ENCODE assay signal across 13 mouse cellular contexts in genomic region chr13:34100733-34101132, GRCm38 (mm10). TPM values are rescaled to one million over a fixed set of nuclear protein-coding genes. Genes with fewer than 3 reads are reported as not detected.
A peak's percentile ranks its signal among the peaks of the same experiment; 100 is the strongest.
DNase-seq lines count a peak whose midpoint lies in the region; ATAC-seq and TF ChIP-seq lines count a peak whose summit lies in the region.
"Had no signal": no experiment of that assay in that cellular context is flagged by ENCODE, and none has a peak within 500 bp of the region (broad histone marks: within the 10 kb centered on the region; RNA-seq: fewer than 3 reads in every experiment).

No protein-coding gene starts in this region.

- no peaks in the 10 kb centered on the region for H3K36me3 ChIP-seq in heart, embryonic 12.5 days
- no peaks in the 10 kb centered on the region for H3K36me3 ChIP-seq in stomach, embryonic 15.5 days
- H3K36me3 ChIP-seq in stomach, postnatal 0 days (ENCODE audit: control insufficient read depth, insufficient read depth, low read length): no peaks in the 10 kb centered on the region
- H3K36me3 ChIP-seq in liver, embryonic 14.5 days (replicated peaks; ENCODE audit: control insufficient read depth, insufficient read depth, low read depth): no peaks in the 10 kb centered on the region
- H3K36me3 ChIP-seq in kidney, embryonic 16.5 days (ENCODE audit: insufficient read depth, low read length): no peaks in the 10 kb centered on the region

- 0 out of 2 replicates have a peak overlapping the region, but pooled peaks have one; percentile 16 for H3K4me2 ChIP-seq in heart, embryonic 12.5 days
- no peak overlapping the region for H3K4me2 ChIP-seq in stomach, embryonic 15.5 days
- H3K4me2 ChIP-seq in stomach, postnatal 0 days (replicated peaks; ENCODE audit: low read depth): no peak overlapping the region
- peak overlapping the region; percentile 62 for H3K4me2 ChIP-seq in liver, embryonic 14.5 days (ENCODE audit: low read depth)
- H3K4me2 ChIP-seq in kidney, embryonic 16.5 days (replicated peaks; ENCODE audit: low read depth, low read length): no peak overlapping the region

- TF ChIP-seq CTCF in stomach, postnatal 0 days (IDR thresholded peaks at IDR 0.05; ENCODE audit: low read depth): no peak
- TF ChIP-seq CTCF in liver, embryonic 14.5 days (IDR thresholded peaks at IDR 0.05; ENCODE audit: low read depth): no peak

- H3K27me3 ChIP-seq in heart, embryonic 12.5 days (replicated peaks): no peaks in the 10 kb centered on the region
- no peaks in the 10 kb centered on the region for H3K27me3 ChIP-seq in stomach, embryonic 15.5 days (replicated peaks)
- no peaks in the 10 kb centered on the region for H3K27me3 ChIP-seq in stomach, postnatal 0 days (ENCODE audit: control insufficient read depth, insufficient read depth, low read length)
- H3K27me3 ChIP-seq in liver, embryonic 14.5 days (ENCODE audit: control insufficient read depth, insufficient read depth, low read length): no peaks in the 10 kb centered on the region
- H3K27me3 ChIP-seq in kidney, embryonic 16.5 days (ENCODE audit: insufficient read depth, low read length): no peaks in the 10 kb centered on the region

- no peaks in the 10 kb centered on the region for H3K9me3 ChIP-seq in heart, embryonic 12.5 days (replicated peaks)
- H3K9me3 ChIP-seq in stomach, embryonic 15.5 days: no peaks in the 10 kb centered on the region
- H3K9me3 ChIP-seq in stomach, postnatal 0 days (ENCODE audit: control insufficient read depth, low read length): no peaks in the 10 kb centered on the region
- H3K9me3 ChIP-seq in liver, embryonic 14.5 days (ENCODE audit: control insufficient read depth, low read length): peaks cover 3% of the 10 kb centered on the region; the same call in 1 of the 2 replicates
- peaks cover 2% of the 10 kb centered on the region; the same call in 1 of the 2 replicates for H3K9me3 ChIP-seq in kidney, embryonic 16.5 days (ENCODE audit: low read length)

- no peak for ATAC-seq in heart, embryonic 12.5 days (ENCODE audit: insufficient number of reproducible peaks, low FRiP score)
- peak; percentile 27; the same call in 1 of the 2 replicates for ATAC-seq in stomach, embryonic 15.5 days (ENCODE audit: insufficient read depth, low FRiP score, low read depth)
- no peak for ATAC-seq in stomach, postnatal 0 days (ENCODE audit: low FRiP score, low TSS enrichment)
- peak; percentile 93 for ATAC-seq in liver, embryonic 14.5 days (ENCODE audit: insufficient read depth)
- no peak for ATAC-seq in kidney, embryonic 16.5 days (ENCODE audit: low FRiP score, low TSS enrichment)

- H3K9ac ChIP-seq in heart, embryonic 12.5 days: no peak overlapping the region
- H3K9ac ChIP-seq in stomach, embryonic 15.5 days: no peak overlapping the region
- H3K9ac ChIP-seq in stomach, postnatal 0 days (ENCODE audit: low read length): no peak overlapping the region
- H3K9ac ChIP-seq in liver, embryonic 14.5 days (replicated peaks): peak overlapping the region; percentile 48
- no peak overlapping the region; the same call in 1 of the 2 replicates for H3K9ac ChIP-seq in kidney, embryonic 16.5 days (replicated peaks; ENCODE audit: low read length)

- TF ChIP-seq EP300 in stomach, postnatal 0 days (optimal IDR thresholded peaks at IDR 0.05): no peak
- TF ChIP-seq EP300 in liver, embryonic 14.5 days (IDR thresholded peaks at IDR 0.05; ENCODE audit: low read depth): peak; percentile 82

- peaks cover 19% of the 10 kb centered on the region for H3K4me1 ChIP-seq in heart, embryonic 12.5 days (replicated peaks)
- no peaks in the 10 kb centered on the region for H3K4me1 ChIP-seq in stomach, embryonic 15.5 days
- no peaks in the 10 kb centered on the region for H3K4me1 ChIP-seq in stomach, postnatal 0 days (replicated peaks; ENCODE audit: control insufficient read depth, insufficient read depth)
- H3K4me1 ChIP-seq in liver, embryonic 14.5 days (replicated peaks; ENCODE audit: control insufficient read depth in 2 of 2, insufficient read depth in 2 of 2, low read length in 1 of 2): peaks cover 19 to 20% of the 10 kb centered on the region in 2 experiments
- peaks cover 10% of the 10 kb centered on the region; the same call in 1 of the 2 replicates for H3K4me1 ChIP-seq in kidney, embryonic 16.5 days (ENCODE audit: insufficient read depth, low read length)

- no peak overlapping the region for H3K4me3 ChIP-seq in heart, embryonic 12.5 days
- no peak overlapping the region for H3K4me3 ChIP-seq in stomach, embryonic 15.5 days (replicated peaks)
- no peak overlapping the region for H3K4me3 ChIP-seq in stomach, postnatal 0 days (ENCODE audit: low read depth, low read length)
- peak overlapping the region in 1 of 2 experiments; percentile 37; a peak in 2 of 4 replicates for H3K4me3 ChIP-seq in liver, embryonic 14.5 days (ENCODE audit: insufficient read depth in 1 of 2, low read depth in 2 of 2, low read length in 2 of 2)
- no peak overlapping the region for H3K4me3 ChIP-seq in kidney, embryonic 16.5 days (ENCODE audit: low read length)

- H3K27ac ChIP-seq in heart, embryonic 12.5 days (ENCODE audit: poor library complexity, severe bottlenecking): no peak overlapping the region
- H3K27ac ChIP-seq in stomach, embryonic 15.5 days: no peak overlapping the region
- H3K27ac ChIP-seq in stomach, postnatal 0 days (replicated peaks): no peak overlapping the region
- peak overlapping the region; percentile 87 for H3K27ac ChIP-seq in liver, embryonic 14.5 days
- no peak overlapping the region for H3K27ac ChIP-seq in kidney, embryonic 16.5 days (ENCODE audit: low read length)
- H3K27ac ChIP-seq: macrophage had no signal

- 22% methylated on average over 3 of the region's 3 CpGs for WGBS in heart, embryonic 12.5 days
- WGBS in stomach, embryonic 15.5 days: 74% methylated on average over 3 of the region's 3 CpGs
- 72% methylated on average over 3 of the region's 3 CpGs for WGBS in stomach, postnatal 0 days
- 12% methylated on average over 3 of the region's 3 CpGs for WGBS in liver, embryonic 14.5 days (ENCODE audit: insufficient replicate concordance)
- 93% methylated on average over 3 of the region's 3 CpGs for WGBS in kidney, embryonic 16.5 days

- no peak for DNase-seq in heart, adult 8-10 months (ENCODE audit: low spot score)
- no peak for DNase-seq in stomach, postnatal 0 days (ENCODE audit: low spot score)
- DNase-seq in liver, embryonic 14.5 days (ENCODE audit: low read depth in 3 of 3, low spot score in 3 of 3): peak; percentile 61 to 68 (median 66)
- DNase-seq in adrenal gland, postnatal 10 days: no peak
- no peak for DNase-seq in cerebellum, postnatal 25 days
- DNase-seq: adrenal gland, postnatal 36 days; cerebellum, adult 18-20 months; gastrocnemius, postnatal 36 days; lung, adult 18-20 months had no signal

RNA-seq across cellular contexts. Expression of gene Tubb2a, which starts 22.9 kb away (rescaled TPM):
- polyA plus RNA-seq in heart, embryonic 12.5 days (2016; fragmentation: Nextera tagmentation; extraction: Ambion mirVana): 111 and 117 TPM in 2 replicates
- total RNA-seq in heart, adult 8-10 months (2022): 10 to 100 TPM; 29.1 to 49.7 (median 41.1) TPM
- polyA plus RNA-seq in stomach, embryonic 15.5 days (2015; fragmentation: Nextera tagmentation; extraction: Ambion mirVana): 182 and 192 TPM in 2 replicates
- polyA plus RNA-seq in stomach, postnatal 0 days (2015; fragmentation: Nextera tagmentation; extraction: Ambion mirVana): 187 and 196 TPM in 2 replicates
- 70.6 and 74.3 TPM in 2 replicates for polyA plus RNA-seq in liver, embryonic 14.5 days (2012; rRNA removed)
- 44.5 and 53.7 TPM in 2 replicates for polyA plus RNA-seq in liver, embryonic 14.5 days (2014; fragmentation: Nextera tagmentation; extraction: Ambion mirVana)
- 10 to 100 TPM; 68.6 to 90.0 TPM for total RNA-seq in adrenal gland, postnatal 10 days (2021)
- polyA plus RNA-seq in kidney, embryonic 16.5 days (2015; fragmentation: Nextera tagmentation; extraction: Ambion mirVana): 143 and 150 TPM in 2 replicates

RNA-seq across cellular contexts. Expression of gene Tubb2b, which starts 29.5 kb away (rescaled TPM):
- 24.2 and 28.8 TPM in 2 replicates for polyA plus RNA-seq in heart, embryonic 12.5 days (2016; fragmentation: Nextera tagmentation; extraction: Ambion mirVana)
- 1 to 10 TPM; 2.3 to 5.9 (median 4.3) TPM for total RNA-seq in heart, adult 8-10 months (2022)
- 30.4 and 31.3 TPM in 2 replicates for polyA plus RNA-seq in stomach, embryonic 15.5 days (2015; fragmentation: Nextera tagmentation; extraction: Ambion mirVana)
- polyA plus RNA-seq in stomach, postnatal 0 days (2015; fragmentation: Nextera tagmentation; extraction: Ambion mirVana): 13.4 and 14.6 TPM in 2 replicates
- 2.7 and 7.1 TPM in 2 replicates for polyA plus RNA-seq in liver, embryonic 14.5 days (2012; rRNA removed)
- polyA plus RNA-seq in liver, embryonic 14.5 days (2014; fragmentation: Nextera tagmentation; extraction: Ambion mirVana): 0.29 and 0.49 TPM in 2 replicates
- 10 to 100 TPM; 24.9 to 61.2 TPM for total RNA-seq in adrenal gland, postnatal 10 days (2021)
- 39.7 and 40.4 TPM in 2 replicates for polyA plus RNA-seq in kidney, embryonic 16.5 days (2015; fragmentation: Nextera tagmentation; extraction: Ambion mirVana)

Comparison
In these comparisons a context has a peak if more than half of its experiments do, and no peak if none do; other contexts are left out.
1. ATAC-seq: peak in stomach, embryonic 15.5 days (single experiment) and liver, embryonic 14.5 days (single experiment); none in heart, embryonic 12.5 days (single experiment), stomach, postnatal 0 days (single experiment) and kidney, embryonic 16.5 days (single experiment).
2. H3K4me2 ChIP-seq: peak in heart, embryonic 12.5 days (single experiment) and liver, embryonic 14.5 days (single experiment); none in stomach, embryonic 15.5 days (single experiment), stomach, postnatal 0 days (single experiment) and kidney, embryonic 16.5 days (single experiment).
3. DNase-seq: peak in liver, embryonic 14.5 days (3 of 3); none in heart, adult 8-10 months (single experiment), stomach, postnatal 0 days (single experiment), adrenal gland, postnatal 10 days (single experiment) and cerebellum, postnatal 25 days (0 of 2).